Mouse (Mus musculus) forebrain, embryonic 11.5 days (tissue): ENCODE measurements at regions not wholly inside any gene's neighbourhood (a gene's known extent, or its start where the extent isn't known, plus 50 kb on each side); places are given as distances from the start of the nearest gene placed in this dataset.

Source experiments
- ATAC-seq: fragments of 200-750 bp; cut with Nextera tagmentation; replicated peaks from 2 replicates; pipeline ENCODE4 v1.8.0; 2017; ENCODE audit warnings: moderate TSS enrichment; ENCODE audit not compliant: low FRiP score
- DNase-seq: peaks from one replicate; pipeline ENCODE4 v3.0.0-alpha.2; 2017; ENCODE audit warnings: low spot score
- H3K27ac ChIP-seq: fragments of 300-500 bp; sonication (generic); 2 replicates; pipeline ENCODE4 v1.5.1; 2014; ENCODE audit warnings: low read depth, low read length
- H3K27me3 ChIP-seq: fragments of 300-500 bp; sonication (generic); 2 replicates; pipeline ENCODE4 v1.6.1; 2014; ENCODE audit warnings: mild to moderate bottlenecking, low read length, mixed read lengths; ENCODE audit not compliant: control insufficient read depth, insufficient read depth
- H3K36me3 ChIP-seq: fragments of 300-500 bp; sonication (generic); 2 replicates; pipeline ENCODE4 v1.6.1; 2014; ENCODE audit warnings: mild to moderate bottlenecking, low read length, moderate library complexity, mixed read lengths; ENCODE audit not compliant: control insufficient read depth, insufficient read depth
- H3K4me1 ChIP-seq: fragments of 300-500 bp; sonication (generic); replicated peaks from 2 replicates; pipeline ENCODE4 v1.6.1; 2014; ENCODE audit warnings: low read length, mixed read lengths; ENCODE audit not compliant: control insufficient read depth, insufficient read depth
- H3K4me2 ChIP-seq: fragments of 300-500 bp; sonication (generic); 2 replicates; pipeline ENCODE4 v1.6.1; 2014; ENCODE audit warnings: low read depth, mild to moderate bottlenecking, low read length, moderate library complexity, mixed read lengths; ENCODE audit not compliant: severe bottlenecking
- H3K4me3 ChIP-seq: fragments of 300-500 bp; sonication (generic); 2 replicates; pipeline ENCODE4 v1.5.1; 2014; ENCODE audit warnings: low read depth, low read length
- H3K9ac ChIP-seq: fragments of 300-500 bp; sonication (generic); 2 replicates; pipeline ENCODE4 v1.6.1; 2014; ENCODE audit warnings: low read length
- H3K9me3 ChIP-seq: fragments of 300-500 bp; sonication (generic); 2 replicates; pipeline ENCODE4 v1.6.1; 2016; ENCODE audit warnings: low read length, mixed read lengths; ENCODE audit not compliant: control insufficient read depth
- WGBS: fragments of 180-500 bp; shearing (Covaris S2); extraction: QIAGEN DNeasy Blood & Tissue Kit; methylation state at CpG from one replicate; pipeline ENCODE4 v1.1.7; 2014; 5-methylcytosine and 5-hydroxymethylcytosine counted together

DNA sequence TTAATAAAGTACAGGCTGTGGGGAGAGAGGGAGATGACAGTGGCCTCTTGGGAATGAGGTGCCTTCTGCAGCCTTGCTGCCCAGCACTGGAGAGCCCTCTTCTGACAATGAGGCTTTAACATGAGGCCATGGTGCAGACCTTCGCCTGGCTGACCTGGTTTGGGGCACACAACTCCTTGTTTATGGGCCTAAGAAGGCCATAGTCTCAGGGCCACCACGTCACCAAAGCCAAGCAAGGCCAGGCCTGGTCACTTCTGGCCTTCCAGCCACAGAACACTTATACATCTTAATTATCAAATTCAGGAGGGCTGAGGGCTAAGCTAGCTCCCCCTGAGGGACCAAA, 70.7 kb upstream of the Ptpn1 start:
- ATAC-seq (no peak), DNase-seq (no peak)
- H3K4me3 ChIP-seq, result no peak overlapping the region
- 85% methylated on average over 2 of the region's 2 CpGs for whole genome bisulfite sequencing
- H3K36me3 ChIP-seq, result no peaks in the 10 kb centered on the region
- H3K27me3 ChIP-seq, result no peaks in the 10 kb centered on the region
- H3K9ac ChIP-seq, result no peak overlapping the region
- H3K4me2 ChIP-seq, result no peak overlapping the region
- no peak overlapping the region for H3K27ac ChIP-seq
- no peaks in the 10 kb centered on the region for H3K4me1 ChIP-seq
- no peaks in the 10 kb centered on the region for H3K9me3 ChIP-seq

DNA sequence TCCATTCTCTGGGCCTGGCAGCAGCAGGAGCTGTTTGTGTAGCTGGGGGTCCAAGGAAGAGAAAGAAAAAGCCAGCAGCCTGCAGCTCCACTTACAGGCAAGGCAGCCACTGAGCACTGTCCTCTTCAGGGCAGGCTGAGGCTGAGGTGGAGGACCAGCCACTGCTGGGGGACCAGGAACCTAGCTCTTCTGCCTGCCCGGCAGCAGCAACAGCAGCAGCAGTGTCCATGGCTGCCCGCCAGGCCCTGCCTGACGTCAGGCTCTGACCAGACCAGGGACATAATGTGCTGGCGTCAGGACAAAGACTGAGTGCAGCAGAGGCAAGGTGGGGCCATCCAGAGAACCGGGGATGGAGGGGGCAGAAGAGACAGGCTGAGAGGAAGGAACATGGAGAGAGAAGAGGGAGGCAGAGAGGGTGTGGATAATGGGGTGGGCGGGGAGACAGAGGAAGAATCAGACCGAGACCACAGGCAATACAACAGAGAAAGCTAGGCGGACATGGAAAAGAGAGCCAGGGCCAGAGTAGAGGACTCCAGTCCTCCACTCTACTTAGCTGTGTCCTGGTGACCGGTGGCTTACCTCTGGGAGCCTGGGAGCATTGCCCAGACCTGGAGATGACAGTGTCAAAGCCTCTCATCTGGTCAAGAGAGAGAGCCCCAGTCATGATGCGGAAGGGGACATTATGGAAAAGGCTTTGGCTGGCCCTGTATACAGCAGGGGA, 71.2 kb upstream of the Ptpn1 start:
- H3K36me3 ChIP-seq, result no peaks in the 10 kb centered on the region
- no peak overlapping the region for H3K4me3 ChIP-seq
- H3K4me2 ChIP-seq, result no peak overlapping the region
- no peak overlapping the region for H3K27ac ChIP-seq
- no peak overlapping the region for H3K9ac ChIP-seq
- H3K4me1 ChIP-seq, result 0 out of 2 replicates have a peak, but pooled peaks cover 2% of the 10 kb centered on the region
- no peaks in the 10 kb centered on the region for H3K27me3 ChIP-seq
- DNase-seq, result no peak
- no peaks in the 10 kb centered on the region for H3K9me3 ChIP-seq
- 50% methylated on average over 10 of the region's 10 CpGs for WGBS
- ATAC-seq, result no peak

GRCm38 (mm10) chr2:167859575-167859974, 72.3 kb upstream of the Ptpn1 start:
- Histone ChIP-seq H3K27ac (no peak overlapping the region), H3K9ac (no peak overlapping the region), H3K36me3 (no peaks in the 10 kb centered on the region), H3K9me3 (no peaks in the 10 kb centered on the region), H3K4me2 (no peak overlapping the region), H3K4me1 (0 out of 2 replicates have a peak, but pooled peaks cover 2% of the 10 kb centered on the region), H3K27me3 (no peaks in the 10 kb centered on the region), H3K4me3 (no peak overlapping the region)
- WGBS, result 73% methylated on average over 10 of the region's 10 CpGs
- ATAC-seq, result no peak
- no peak for DNase-seq

DNA sequence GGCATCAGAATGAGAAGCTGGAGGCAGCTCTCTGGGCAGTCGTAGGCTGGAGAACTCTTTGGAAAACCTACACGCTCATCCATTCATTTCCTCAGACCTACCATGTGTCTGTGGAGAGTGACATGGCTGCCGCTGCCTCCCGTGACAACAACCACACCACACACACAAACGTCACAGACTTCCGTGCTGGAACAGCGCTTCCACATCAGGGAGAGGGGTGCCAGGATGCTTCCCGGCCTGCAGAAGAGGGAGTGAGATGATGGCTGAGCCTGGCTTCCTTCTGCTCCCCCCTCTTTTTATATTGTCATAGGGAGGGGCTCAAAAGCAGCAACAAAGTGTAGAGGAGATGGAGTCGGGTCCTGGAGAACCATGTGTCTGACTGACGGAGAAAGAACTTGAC, 73.5 kb upstream of the Ptpn1 start:
- no peak for DNase-seq
- H3K4me1 ChIP-seq, result 0 out of 2 replicates have a peak, but pooled peaks cover 2% of the 10 kb centered on the region
- no peak overlapping the region for H3K9ac ChIP-seq
- 80% methylated on average over 10 of the region's 10 CpGs for WGBS
- no peak overlapping the region for H3K27ac ChIP-seq
- H3K4me2 ChIP-seq, result no peak overlapping the region
- H3K9me3 ChIP-seq, result no peaks in the 10 kb centered on the region
- H3K36me3 ChIP-seq, result no peaks in the 10 kb centered on the region
- H3K4me3 ChIP-seq, result no peak overlapping the region
- ATAC-seq, result no peak
- no peaks in the 10 kb centered on the region for H3K27me3 ChIP-seq

GRCm38 (mm10) chr2:167857911-167858310, 73.9 kb upstream of the Ptpn1 start:
- 86% methylated on average over 8 of the region's 8 CpGs for whole genome bisulfite sequencing
- no peaks in the 10 kb centered on the region for H3K9me3 ChIP-seq
- H3K4me1 ChIP-seq, result 0 out of 2 replicates have a peak, but pooled peaks cover 2% of the 10 kb centered on the region
- DNase-seq (no peak), ATAC-seq (no peak)
- no peak overlapping the region for H3K27ac ChIP-seq
- H3K4me2 ChIP-seq, result no peak overlapping the region
- H3K9ac ChIP-seq, result no peak overlapping the region
- H3K27me3 ChIP-seq, result no peaks in the 10 kb centered on the region
- no peaks in the 10 kb centered on the region for H3K36me3 ChIP-seq
- H3K4me3 ChIP-seq, result no peak overlapping the region

DNA sequence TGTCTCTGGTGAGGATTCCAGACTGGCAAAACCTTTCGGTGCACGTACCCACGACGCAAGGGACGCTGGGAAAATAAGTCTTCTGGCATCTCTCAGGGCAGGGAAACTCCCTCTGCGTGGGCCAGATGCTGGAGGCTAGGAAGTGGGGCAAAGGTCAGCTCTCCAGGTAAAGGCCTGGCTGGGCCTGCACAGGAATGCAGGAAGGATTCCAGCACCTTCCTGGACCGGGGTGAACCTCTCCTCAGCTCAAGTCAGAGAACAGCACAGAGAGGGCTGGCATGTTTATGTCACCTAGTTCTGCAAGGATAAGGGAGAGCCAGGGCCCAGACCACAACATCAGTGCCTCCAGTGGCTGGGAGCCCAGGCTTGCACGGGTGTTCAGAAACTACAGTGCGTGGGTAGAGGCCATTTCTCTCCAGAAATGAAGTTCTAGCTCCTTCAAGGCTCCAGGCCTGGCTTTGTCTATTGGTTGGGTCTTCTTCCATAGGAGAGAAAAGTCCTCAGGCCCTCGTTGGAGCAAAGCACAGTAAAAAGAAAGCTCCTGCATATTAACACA, 74.9 kb upstream of the Ptpn1 start:
- Histone ChIP-seq H3K9ac (no peak overlapping the region), H3K27me3 (no peaks in the 10 kb centered on the region), H3K9me3 (no peaks in the 10 kb centered on the region), H3K4me1 (0 out of 2 replicates have a peak, but pooled peaks cover 2% of the 10 kb centered on the region), H3K4me2 (no peak overlapping the region), H3K4me3 (no peak overlapping the region), H3K36me3 (no peaks in the 10 kb centered on the region), H3K27ac (no peak overlapping the region)
- no peak for ATAC-seq
- no peak for DNase-seq
- WGBS, result 84% methylated on average over 10 of the region's 10 CpGs

DNA sequence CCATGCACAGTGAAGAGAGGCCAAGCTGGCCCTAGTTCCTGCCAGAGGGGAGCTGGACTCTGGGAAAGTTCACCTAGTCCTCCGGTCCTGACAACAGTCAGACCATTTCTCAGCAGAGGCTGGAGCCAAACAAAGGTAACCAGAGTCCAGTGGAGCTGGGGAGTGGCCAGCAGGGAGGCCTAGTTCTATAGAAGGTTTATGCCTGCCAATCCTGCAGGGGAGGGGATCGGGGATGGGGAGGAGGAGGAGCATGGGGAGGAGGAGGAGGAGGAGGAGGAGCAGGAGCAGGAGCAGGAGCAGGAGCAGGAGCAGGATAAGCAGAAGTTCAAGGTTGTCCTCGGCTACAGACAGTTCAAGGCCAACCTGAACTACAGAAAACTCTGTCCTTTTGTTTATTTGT, 75.8 kb upstream of the Ptpn1 start:
- H3K4me2 ChIP-seq, result no peak overlapping the region
- no peak for ATAC-seq
- no peak overlapping the region for H3K27ac ChIP-seq
- 61% methylated on average over 3 of the region's 3 CpGs for WGBS
- peaks cover 5% of the 10 kb centered on the region; the same call in 1 of the 2 replicates for H3K4me1 ChIP-seq
- no peak overlapping the region for H3K4me3 ChIP-seq
- DNase-seq, result no peak
- H3K36me3 ChIP-seq, result no peaks in the 10 kb centered on the region
- H3K9ac ChIP-seq, result no peak overlapping the region
- H3K27me3 ChIP-seq, result no peaks in the 10 kb centered on the region
- no peaks in the 10 kb centered on the region for H3K9me3 ChIP-seq

- no peak overlapping the region for H3K27ac ChIP-seq
- H3K36me3 ChIP-seq, result no peaks in the 10 kb centered on the region
- no peak for DNase-seq
- 95% methylated on average over 1 of the region's 1 CpGs for WGBS
- H3K9ac ChIP-seq, result no peak overlapping the region
- no peak overlapping the region for H3K4me3 ChIP-seq
- ATAC-seq, result no peak
- H3K4me2 ChIP-seq, result no peak overlapping the region
- peaks cover 5% of the 10 kb centered on the region; the same call in 1 of the 2 replicates for H3K4me1 ChIP-seq
- no peaks in the 10 kb centered on the region for H3K27me3 ChIP-seq
- no peaks in the 10 kb centered on the region for H3K9me3 ChIP-seq
Observed at GRCm38 (mm10) chr2:167854060-167854459, 77.8 kb upstream of the Ptpn1 start.

- peaks cover 5% of the 10 kb centered on the region; the same call in 1 of the 2 replicates for H3K4me1 ChIP-seq
- ATAC-seq (no peak), DNase-seq (no peak)
- H3K4me2 ChIP-seq, result no peak overlapping the region
- no peak overlapping the region for H3K9ac ChIP-seq
- H3K9me3 ChIP-seq, result no peaks in the 10 kb centered on the region
- no peaks in the 10 kb centered on the region for H3K36me3 ChIP-seq
- no peaks in the 10 kb centered on the region for H3K27me3 ChIP-seq
- no peak overlapping the region for H3K27ac ChIP-seq
- H3K4me3 ChIP-seq, result no peak overlapping the region
- WGBS, result 88% methylated on average over 8 of the region's 8 CpGs
Observed at GRCm38 (mm10) chr2:167853411-167853821, 78.4 kb upstream of the Ptpn1 start.
